Mouse (Mus musculus) Muller cell, postnatal 12 days (primary cell): ENCODE data around the gene Eefsec.
A peak's percentile ranks its signal among the peaks of the same experiment; 100 is the strongest.

Experiments used
- DNase-seq: peaks from one replicate; pipeline ENCODE4 v3.0.0-alpha.2; 2015; ENCODE audit errors: inconsistent ontology term

Eefsec gene

GRCm38 (mm10) chr6:88342965-88343364, 103.4 kb downstream of the Eefsec start:
- no peak for DNase-seq

- DNase-seq, result no peak
These were observed 105.2 kb downstream of the Eefsec start for GRCm38 (mm10) chr6:88341182-88341581.

- no peak for DNase-seq
These were observed 105.6 kb downstream of the Eefsec start for GRCm38 (mm10) chr6:88340761-88341160.

GRCm38 (mm10) chr6:88329336-88329735, 117.0 kb downstream of the Eefsec start:
- DNase-seq, result no peak

GRCm38 (mm10) chr6:88321879-88322278, 124.5 kb downstream of the Eefsec start:
- peak; percentile 28 for DNase-seq

GRCm38 (mm10) chr6:88321253-88321652, 125.1 kb downstream of the Eefsec start:
- no peak for DNase-seq

GRCm38 (mm10) chr6:88319735-88320134, 126.6 kb downstream of the Eefsec start:
- DNase-seq, result no peak

DNA sequence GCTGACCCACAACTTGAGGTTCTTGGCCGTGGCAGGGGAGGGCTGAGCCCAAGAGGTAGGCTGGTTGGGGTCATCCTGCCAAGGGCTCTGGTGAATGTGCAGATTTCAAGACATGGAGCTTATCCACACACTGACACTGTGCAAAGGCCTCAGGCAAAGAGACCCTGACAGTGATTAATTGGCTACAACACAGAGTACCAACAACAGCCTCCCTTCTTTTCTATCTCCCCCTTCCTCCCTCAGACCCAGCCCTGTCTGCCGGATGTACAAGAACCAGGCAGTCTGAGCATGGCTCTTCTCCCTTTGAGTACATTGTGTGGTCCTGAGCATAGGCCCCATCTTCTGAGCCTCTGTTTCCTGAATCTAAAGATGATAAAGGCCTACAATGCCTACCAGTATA, 131.0 kb downstream of the Eefsec start:
- DNase-seq, result no peak

GRCm38 (mm10) chr6:88313937-88314336, 132.4 kb downstream of the Eefsec start:
- DNase-seq, result no peak

DNA sequence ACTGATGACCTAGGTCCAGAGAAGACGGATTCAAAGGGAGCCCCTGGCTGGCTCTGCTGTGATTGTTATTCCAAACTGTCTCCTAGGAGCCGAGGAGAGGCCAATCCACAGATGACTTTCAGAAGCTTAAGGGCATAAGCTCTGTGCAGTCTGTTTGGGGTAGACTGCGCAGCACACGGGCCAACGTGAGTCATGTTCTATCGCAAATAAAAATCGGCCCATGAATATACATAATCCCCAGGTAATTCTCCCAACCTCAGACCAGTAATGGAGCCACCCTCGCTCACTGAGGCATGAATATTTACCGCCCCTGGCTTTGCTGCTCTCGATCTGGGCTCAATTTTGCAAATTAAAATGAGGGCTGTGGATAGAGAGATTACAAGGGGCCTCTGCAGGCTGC, 134.7 kb downstream of the Eefsec start:
- no peak for DNase-seq

- no peak for DNase-seq
These were observed 140.1 kb downstream of the Eefsec start for GRCm38 (mm10) chr6:88306100-88306746.

DNA sequence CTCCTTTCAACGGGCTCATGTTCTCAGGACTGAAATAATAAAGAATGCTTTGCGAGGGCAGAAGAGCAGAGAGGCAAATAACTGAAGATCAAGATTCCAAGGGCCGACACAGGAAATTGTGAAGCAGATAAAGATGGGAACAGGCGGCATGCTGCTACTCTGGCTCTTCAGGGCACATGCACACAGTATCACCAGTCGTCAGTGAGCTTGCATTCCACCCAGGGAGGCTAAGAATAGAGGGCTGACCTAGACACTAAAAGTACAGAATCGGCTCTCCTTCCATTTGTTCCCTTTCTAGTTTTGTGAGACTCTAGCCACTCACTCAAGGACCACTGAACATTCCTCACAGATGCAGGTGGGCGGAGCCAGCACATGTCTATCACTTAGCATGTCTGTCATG, 145.1 kb downstream of the Eefsec start:
- DNase-seq, result no peak

GRCm38 (mm10) chr6:88299491-88299890, 146.8 kb downstream of the Eefsec start:
- no peak for DNase-seq

DNA sequence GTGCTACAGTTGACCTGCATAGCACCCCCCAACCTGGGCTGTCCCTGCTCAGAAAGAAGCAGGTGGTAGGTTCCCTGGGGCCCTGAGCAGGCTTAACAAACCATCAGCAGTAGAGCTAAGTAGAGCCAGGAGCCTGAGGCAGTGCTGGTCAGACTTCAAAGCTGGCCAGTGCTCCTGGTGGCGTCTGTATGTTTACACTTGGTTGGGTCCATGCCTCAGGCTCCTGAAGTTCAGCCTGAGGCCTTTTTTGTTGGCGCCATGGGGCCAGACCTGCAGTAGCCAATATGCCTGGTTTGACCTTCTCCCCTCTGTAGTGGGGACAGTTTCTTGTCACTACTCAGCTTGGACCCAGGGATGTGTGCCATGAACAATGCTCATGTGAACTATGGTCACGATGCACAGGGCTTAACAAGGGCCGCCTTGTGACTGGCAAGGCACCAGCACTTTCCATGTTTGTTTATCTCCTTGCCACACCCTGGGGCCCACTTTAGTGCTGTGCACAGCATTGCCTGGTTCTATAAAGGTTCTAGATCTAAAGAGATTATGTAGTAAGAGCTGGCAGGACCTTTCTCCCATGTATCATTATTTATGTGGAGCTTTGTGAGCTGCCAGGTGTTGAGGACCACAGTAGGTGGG, 153.9 kb downstream of the Eefsec start:
- no peak for DNase-seq

DNA sequence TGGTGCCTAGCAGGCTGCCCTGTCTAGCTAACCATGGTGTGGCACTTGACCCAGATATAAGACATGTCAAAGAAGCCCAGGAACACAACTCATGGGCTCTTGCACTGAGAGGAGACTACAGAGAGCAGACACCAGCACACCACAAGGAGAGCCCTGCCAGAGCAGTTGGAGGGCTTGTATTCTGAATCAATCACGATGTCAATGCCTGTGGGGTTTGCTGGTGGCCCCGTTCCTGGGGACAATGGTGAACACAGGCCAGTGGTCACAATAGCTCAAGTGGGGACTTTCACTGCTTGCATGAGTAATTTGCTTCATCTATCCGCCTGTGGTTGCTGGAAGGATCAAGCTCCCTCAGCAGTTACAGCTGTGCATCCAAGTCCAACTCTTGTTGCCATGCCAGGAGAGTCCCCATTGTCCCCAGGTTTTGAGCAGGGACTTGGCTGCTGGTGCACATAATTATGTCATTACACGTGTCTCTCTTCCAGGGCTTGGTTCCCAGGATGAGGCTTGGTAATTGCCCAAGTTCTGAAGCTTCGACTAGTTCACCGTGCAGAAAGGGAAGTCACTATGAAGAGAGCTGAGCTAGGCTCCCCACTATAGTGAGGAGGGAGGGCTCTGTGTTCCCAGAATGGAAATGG, 156.1 kb downstream of the Eefsec start:
- DNase-seq, result peak; percentile 95

DNA sequence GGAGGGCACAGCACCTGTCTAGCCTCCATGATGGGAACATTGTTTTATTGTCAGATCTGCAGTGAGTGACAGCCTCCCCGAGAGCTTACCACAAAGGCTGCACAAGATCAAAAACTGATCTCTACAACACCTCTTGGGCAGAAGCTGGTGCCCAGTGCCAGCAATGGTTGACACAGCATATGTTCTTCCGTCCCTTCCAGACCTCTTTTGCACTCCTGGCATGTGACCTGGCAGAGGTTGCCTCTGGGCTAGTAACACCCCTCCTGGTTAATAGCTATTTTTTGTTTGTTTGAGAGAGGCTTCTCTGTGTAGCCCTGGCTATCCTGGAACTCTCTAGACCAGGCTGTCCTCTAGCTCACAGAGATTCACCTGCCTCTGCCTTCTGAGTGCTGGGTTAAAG, 168.2 kb downstream of the Eefsec start:
- no peak for DNase-seq

- DNase-seq, result no peak
These were observed 169.1 kb downstream of the Eefsec start for GRCm38 (mm10) chr6:88277242-88277641.

- DNase-seq, result no peak
These were observed 170.1 kb downstream of the Eefsec start for GRCm38 (mm10) chr6:88276221-88276620.

- no peak for DNase-seq
These were observed 171.7 kb downstream of the Eefsec start for GRCm38 (mm10) chr6:88274623-88275022.

DNA sequence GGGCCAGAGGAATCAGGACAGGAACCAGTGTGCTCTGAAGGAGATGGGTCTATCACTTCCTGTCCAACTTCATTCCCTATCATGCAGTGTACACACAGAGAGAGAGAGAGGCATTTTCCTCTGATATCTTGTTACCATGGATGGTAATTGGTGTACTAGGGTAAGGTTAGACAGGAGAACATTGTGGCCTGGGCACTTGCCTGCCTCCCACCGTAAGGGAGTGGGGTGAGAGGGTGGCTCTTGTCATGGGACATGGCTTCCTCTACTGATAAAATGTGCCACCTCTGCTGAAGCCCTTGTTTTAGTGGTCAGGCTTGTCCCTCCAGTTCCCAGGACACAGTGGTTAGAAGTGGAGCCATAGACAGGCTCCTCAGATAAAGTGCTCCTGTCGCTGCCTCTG, 178.4 kb downstream of the Eefsec start:
- DNase-seq, result no peak

DNA sequence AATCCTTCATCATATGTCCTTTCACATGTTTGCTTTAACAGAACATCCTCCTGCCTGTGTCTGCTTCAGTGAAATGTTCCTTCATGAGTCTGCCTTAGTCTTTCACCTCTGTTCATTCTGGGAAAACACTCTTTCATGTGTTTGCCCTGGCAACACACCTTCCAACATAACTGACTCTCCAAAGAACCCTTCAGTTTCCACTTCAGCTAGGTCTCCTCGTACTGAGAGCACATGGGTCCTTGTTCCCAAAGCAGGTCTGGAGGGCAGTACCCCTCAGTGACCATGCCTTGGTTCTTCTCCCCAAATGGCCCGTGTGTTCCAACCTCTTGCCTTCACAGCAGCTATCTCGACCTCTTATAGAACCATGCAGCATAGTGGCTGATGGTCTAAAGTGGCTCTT, 179.3 kb downstream of the Eefsec start:
- no peak for DNase-seq

- no peak for DNase-seq
These were observed 180.3 kb downstream of the Eefsec start for GRCm38 (mm10) chr6:88266055-88266454.

DNA sequence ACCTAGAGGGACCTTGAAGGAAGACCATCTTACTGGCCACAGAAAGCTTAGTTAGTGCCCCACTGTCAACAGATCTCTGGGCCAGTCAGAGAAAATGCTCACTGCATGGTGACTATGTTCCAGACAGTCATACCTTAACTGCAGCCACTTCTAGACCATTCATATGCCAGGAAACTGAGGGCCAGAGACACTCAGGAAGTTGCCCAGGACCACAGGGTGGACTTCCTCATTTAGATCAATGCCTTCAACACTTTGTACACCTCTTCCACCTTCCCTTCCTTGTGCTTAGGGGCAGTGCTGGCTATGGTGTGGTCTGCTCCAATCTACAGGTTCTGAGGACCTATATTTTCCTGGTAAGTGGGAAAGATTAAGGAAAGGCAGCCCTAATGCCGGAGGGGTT, 181.0 kb downstream of the Eefsec start:
- DNase-seq, result no peak
